Mouse (Mus musculus): ENCODE measurements around the gene Nostrin. TPM values are rescaled to one million over a fixed set of nuclear protein-coding genes. Genes with fewer than 3 reads are reported as not detected.

Gene Nostrin
- total RNA-seq, 2 experiments from 2014 or later: 0.51 TPM; not detected in 1

GRCm38 (mm10) chr2:69187990-69188389 lies 52.4 kb downstream of the Nostrin start:
- no peak for ATAC-seq (replicated peaks; ENCODE audit: low FRiP score, poor library complexity, severe bottlenecking)

- no peak for ATAC-seq (replicated peaks; ENCODE audit: low FRiP score, poor library complexity, severe bottlenecking)
Observed at GRCm38 (mm10) chr2:69188732-69189131, 53.1 kb downstream of the Nostrin start.

- no peak for ATAC-seq (replicated peaks; ENCODE audit: low FRiP score, poor library complexity, severe bottlenecking)
Observed at GRCm38 (mm10) chr2:69189222-69189621, 53.6 kb downstream of the Nostrin start.

- ATAC-seq (replicated peaks; ENCODE audit: low FRiP score, poor library complexity, severe bottlenecking): no peak
Observed at GRCm38 (mm10) chr2:69191059-69191458, 55.5 kb downstream of the Nostrin start.

DNA sequence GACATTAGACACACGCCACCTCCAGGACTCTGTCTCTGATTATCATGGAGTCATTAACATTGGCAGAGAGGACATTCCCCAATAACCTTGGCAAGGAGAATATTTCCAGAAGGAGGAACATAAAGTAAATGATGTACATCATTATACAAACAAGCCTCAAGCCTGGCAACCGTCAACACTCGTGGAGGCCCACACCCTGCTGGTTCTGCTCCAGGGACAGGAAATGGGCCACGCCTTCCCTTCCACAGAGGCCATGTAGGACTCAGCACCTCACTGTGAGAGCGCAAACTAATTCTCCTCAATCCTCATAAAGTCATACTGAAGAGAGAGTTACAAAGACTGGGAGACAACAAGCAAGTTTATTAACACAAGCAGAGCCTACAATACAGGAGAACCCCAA lies 58.0 kb downstream of the Nostrin start:
- ATAC-seq (replicated peaks; ENCODE audit: low FRiP score, poor library complexity, severe bottlenecking): no peak

- ATAC-seq (replicated peaks; ENCODE audit: low FRiP score, poor library complexity, severe bottlenecking): peak; percentile 19
Observed at GRCm38 (mm10) chr2:69205185-69205584, 69.6 kb downstream of the Nostrin start.

DNA sequence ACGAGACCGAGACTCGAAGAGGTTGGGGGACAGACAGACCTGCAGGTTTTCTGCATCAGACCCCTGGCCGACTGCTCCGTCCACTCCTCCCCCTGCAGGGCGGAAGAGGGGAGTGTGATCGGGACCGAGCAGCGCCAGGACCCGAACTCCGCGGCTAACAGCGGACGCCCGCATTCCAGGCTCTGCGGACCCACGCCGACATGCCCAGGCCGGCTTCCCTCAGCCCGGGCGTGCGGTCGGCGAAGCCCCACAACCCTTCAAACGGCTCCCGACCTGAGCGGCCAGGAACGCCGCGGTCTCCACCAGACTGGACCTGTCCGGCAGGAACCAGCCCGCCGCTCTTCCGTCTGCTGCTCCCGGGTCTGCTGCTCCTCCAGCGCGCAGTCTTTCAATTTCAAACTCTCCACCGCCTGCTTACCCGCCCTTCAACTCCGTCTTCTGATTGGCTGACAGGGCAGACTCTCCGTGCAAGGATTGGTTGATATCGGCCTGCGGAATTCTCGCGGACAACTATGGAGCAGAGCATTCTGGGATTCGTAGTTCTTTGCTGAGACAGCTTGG lies 70.3 kb downstream of the Nostrin start, which contains the start of gene Spc25:
Spc25 (minus strand) TSS at position 404 of the 561 bp plus-strand sequence.
- ATAC-seq (replicated peaks; ENCODE audit: low FRiP score, poor library complexity, severe bottlenecking): peak; percentile 99

DNA sequence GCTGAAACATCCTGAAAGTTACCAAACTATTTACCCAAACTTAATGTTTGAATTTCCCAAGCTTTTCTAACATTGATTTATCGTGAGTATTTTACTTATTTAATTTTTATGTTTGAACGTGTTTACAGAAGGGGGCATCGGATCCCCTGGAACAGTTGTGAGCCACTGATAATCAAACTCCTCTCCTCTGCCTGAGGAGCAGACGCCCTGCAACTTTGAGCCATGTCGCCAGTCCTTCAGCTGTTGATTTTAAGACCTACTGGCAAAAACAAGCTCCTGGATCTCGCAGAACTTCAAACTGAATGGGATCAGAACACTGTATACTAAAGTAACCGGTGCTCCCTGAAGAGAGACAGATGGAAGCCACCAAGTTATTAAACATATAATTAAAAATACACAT lies 70.9 kb downstream of the Nostrin start:
- peak; percentile 83 for ATAC-seq (replicated peaks; ENCODE audit: low FRiP score, poor library complexity, severe bottlenecking)

GRCm38 (mm10) chr2:69209684-69210083 lies 74.1 kb downstream of the Nostrin start:
- no peak for ATAC-seq (replicated peaks; ENCODE audit: low FRiP score, poor library complexity, severe bottlenecking)

- no peak for ATAC-seq (replicated peaks; ENCODE audit: low FRiP score, poor library complexity, severe bottlenecking)
Observed at GRCm38 (mm10) chr2:69210773-69211172, 75.2 kb downstream of the Nostrin start, which contains the start of gene G6pc2. TSS of gene G6pc2 (plus strand) at chr2:69211073.

- no peak for ATAC-seq (replicated peaks; ENCODE audit: low FRiP score, poor library complexity, severe bottlenecking)
Observed at GRCm38 (mm10) chr2:69212652-69213051, 77.1 kb downstream of the Nostrin start.

- no peak for ATAC-seq (replicated peaks; ENCODE audit: low FRiP score, poor library complexity, severe bottlenecking)
Observed at GRCm38 (mm10) chr2:69215242-69215641, 79.6 kb downstream of the Nostrin start.

- ATAC-seq (replicated peaks; ENCODE audit: low FRiP score, poor library complexity, severe bottlenecking): no peak
Observed at GRCm38 (mm10) chr2:69221868-69222416, 86.3 kb downstream of the Nostrin start.

DNA sequence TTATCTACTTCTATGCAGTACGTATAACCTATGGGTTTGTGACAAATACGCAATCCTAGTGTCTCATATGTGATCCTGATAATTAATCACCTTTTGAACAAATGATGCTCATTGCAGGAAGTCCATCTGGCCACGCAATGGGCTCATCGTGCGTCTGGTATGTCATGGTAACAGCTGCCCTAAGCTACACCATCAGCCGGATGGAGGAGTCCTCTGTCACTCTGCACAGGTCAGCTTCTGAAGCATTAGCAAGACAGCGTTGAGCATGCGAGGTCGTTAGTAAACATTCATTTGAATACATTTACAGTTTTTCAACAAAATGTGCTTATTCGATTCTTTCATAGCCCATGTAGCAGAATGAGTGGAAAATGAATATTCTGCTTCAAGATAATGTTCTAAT lies 87.2 kb downstream of the Nostrin start:
- ATAC-seq (replicated peaks; ENCODE audit: low FRiP score, poor library complexity, severe bottlenecking): no peak

- ATAC-seq (replicated peaks; ENCODE audit: low FRiP score, poor library complexity, severe bottlenecking): no peak
Observed at GRCm38 (mm10) chr2:69224724-69225123, 89.1 kb downstream of the Nostrin start.

DNA sequence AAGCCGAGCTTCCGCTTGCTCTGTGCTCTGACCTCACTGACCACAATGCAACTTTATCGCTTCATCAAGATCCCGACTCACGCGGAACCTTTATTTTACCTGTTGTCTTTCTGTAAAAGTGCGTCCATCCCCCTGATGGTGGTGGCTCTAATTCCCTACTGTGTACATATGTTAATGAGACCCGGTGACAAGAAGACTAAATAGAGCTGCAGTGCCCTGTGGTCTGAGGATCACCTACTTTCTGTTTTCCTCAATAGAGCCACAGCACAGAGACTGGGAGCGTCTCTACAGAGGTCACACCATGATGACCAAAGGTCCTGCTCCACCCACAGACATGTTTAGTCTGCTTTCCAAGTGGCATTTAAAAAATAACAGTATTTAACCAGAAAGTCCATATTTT lies 91.3 kb downstream of the Nostrin start:
- ATAC-seq (replicated peaks; ENCODE audit: low FRiP score, poor library complexity, severe bottlenecking): no peak

- ATAC-seq (replicated peaks; ENCODE audit: low FRiP score, poor library complexity, severe bottlenecking): no peak
Observed at GRCm38 (mm10) chr2:69228635-69229034, 93.0 kb downstream of the Nostrin start.

- no peak for ATAC-seq (replicated peaks; ENCODE audit: low FRiP score, poor library complexity, severe bottlenecking)
Observed at GRCm38 (mm10) chr2:69230137-69230536, 94.5 kb downstream of the Nostrin start.

DNA sequence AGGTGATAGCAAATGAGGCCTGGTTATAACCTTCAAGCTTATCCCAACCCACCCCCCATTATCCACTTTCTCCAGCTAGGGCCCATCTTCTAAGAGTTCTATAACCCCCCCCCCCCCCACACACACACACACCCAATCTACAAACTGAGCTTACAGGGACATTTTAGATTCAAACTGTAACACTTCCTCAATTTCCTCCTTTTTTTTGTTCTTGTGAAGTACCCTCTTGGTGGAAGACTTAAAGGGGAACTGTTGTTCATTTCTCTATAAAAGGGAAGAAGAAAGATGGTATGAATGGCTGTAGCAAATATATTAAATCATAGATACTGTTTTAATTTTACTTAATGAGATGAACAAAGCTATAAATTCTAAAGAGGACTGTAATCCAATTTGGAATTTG lies 96.5 kb downstream of the Nostrin start:
- ATAC-seq (replicated peaks; ENCODE audit: low FRiP score, poor library complexity, severe bottlenecking): no peak

DNA sequence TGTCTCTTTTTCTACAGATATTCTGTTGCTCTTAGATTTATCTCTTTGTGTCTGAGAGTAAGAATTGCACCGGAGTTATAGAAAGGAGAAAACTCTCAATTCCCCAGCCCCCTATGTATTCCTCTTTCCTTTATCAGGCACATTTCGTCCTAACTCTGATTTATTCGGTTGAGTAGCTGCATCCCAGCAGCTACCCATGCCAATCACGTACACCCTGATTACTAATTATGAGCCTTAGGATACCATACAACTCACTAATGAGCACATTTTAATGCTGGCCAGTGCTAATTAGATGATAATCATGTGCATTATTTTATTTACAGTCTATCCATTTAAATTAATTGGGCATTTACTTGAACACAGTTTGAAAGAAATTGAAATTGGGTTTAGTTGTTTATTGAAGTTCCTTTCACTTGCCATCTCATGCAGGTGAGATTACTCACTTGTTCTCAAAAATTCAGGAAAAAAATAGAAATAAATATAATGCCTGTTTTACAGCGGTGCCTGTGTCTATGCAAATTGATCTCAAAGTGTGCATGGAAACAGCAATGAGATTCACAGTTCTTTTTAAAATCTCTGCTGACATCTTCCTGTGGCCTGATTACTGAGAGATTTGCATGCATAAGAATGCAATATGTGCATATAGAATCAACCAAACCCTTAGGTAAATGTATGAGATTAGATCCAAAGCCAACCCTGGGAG lies 99.5 kb downstream of the Nostrin start:
- ATAC-seq (replicated peaks; ENCODE audit: low FRiP score, poor library complexity, severe bottlenecking): no peak
